Mouse (Mus musculus): ENCODE data around the gene Mast4.

- TF ChIP-seq GATA1 (IDR thresholded peaks at IDR 0.05; ENCODE audit: low read length) (no peak), TAL1 (IDR thresholded peaks at IDR 0.05; ENCODE audit: low read length) (no peak)
Observed at GRCm38 (mm10) chr13:102745270-102745600, 589.1 kb downstream of the Mast4 start.

Measured in erythroblast, embryonic 14.5 days (primary cell).